Mouse (Mus musculus) small intestine, adult 2 months (tissue): ENCODE results near the gene Cirbp. TPM values are rescaled to one million over a fixed set of nuclear protein-coding genes. Genes with fewer than 3 reads are reported as not detected.

Experiments
- H3K27ac ChIP-seq: fragments of 200-500 bp; 2 replicates; pipeline ENCODE4 v1.5.1; 2012; ENCODE audit warnings: low read depth, low read length, control low read depth, inconsistent platforms; ENCODE audit not compliant: insufficient read depth
- H3K27me3 ChIP-seq: fragments of 200-500 bp; 2 replicates; pipeline ENCODE4 v1.6.1; 2012; ENCODE audit warnings: mild to moderate bottlenecking, moderate library complexity, low read length, inconsistent platforms; ENCODE audit not compliant: control insufficient read depth, insufficient read depth
- H3K36me3 ChIP-seq: fragments of 200-500 bp; 2 replicates; pipeline ENCODE4 v1.6.1; 2012; ENCODE audit warnings: mild to moderate bottlenecking, low read length, control low read depth, inconsistent platforms; ENCODE audit not compliant: control insufficient read depth, insufficient read depth
- H3K4me1 ChIP-seq: fragments of 200-500 bp; 2 replicates; pipeline ENCODE4 v1.6.1; 2012; ENCODE audit warnings: low read length, inconsistent platforms, mixed read lengths; ENCODE audit not compliant: control insufficient read depth, insufficient read depth, insufficient read length
- H3K4me3 ChIP-seq: fragments of 200-500 bp; 2 replicates; pipeline ENCODE4 v1.5.1; 2012; ENCODE audit warnings: low read depth, mild to moderate bottlenecking, control low read depth, inconsistent platforms, low read length, moderate library complexity
- CTCF ChIP-seq: fragments of 200-500 bp; IDR thresholded peaks from 2 replicates; pipeline ENCODE4 v1.5.1; 2012; ENCODE audit warnings: low read depth, mild to moderate bottlenecking, control low read depth, inconsistent platforms, low read length, moderate library complexity, mixed read lengths; ENCODE audit not compliant: insufficient replicate concordance, insufficient read length; ENCODE audit errors: extremely low read depth
- POLR2A ChIP-seq: fragments of 200-500 bp; IDR thresholded peaks from 2 replicates; pipeline ENCODE4 v1.6.1; 2012; ENCODE audit warnings: low read depth, mild to moderate bottlenecking, control low read depth, inconsistent platforms, low read length, moderate library complexity
- WGBS: fragments of 180-500 bp; shearing (Covaris S2); methylation state at CpG from one replicate; pipeline ENCODE4 v1.1.7; 2018; 5-methylcytosine and 5-hydroxymethylcytosine counted together
- polyA plus RNA-seq: library from polyadenylated mRNA; depleted of rRNA; stranded (reverse); fragments of >200 nt; gene quantifications from 2 replicates; pipeline ENCODE4 v1.2.3, GENCODE M21; 2012

Gene Cirbp
- polyA plus RNA-seq, 1 experiment, result 48.0 TPM

- Histone ChIP-seq H3K27me3 (no peaks in the 10 kb centered on the region), H3K27ac (peak overlapping the region; percentile 85), H3K36me3 (peaks cover 24% of the 10 kb centered on the region), H3K4me3 (peak overlapping the region; percentile 84), H3K4me1 (peaks cover 35% of the 10 kb centered on the region)
- under 1% methylated on average over 48 of the region's 48 CpGs for WGBS
- TF ChIP-seq CTCF (no peak), POLR2A (no peak)
Observed at GRCm38 (mm10) chr10:80168038-80168661, 2.4 kb downstream of the Cirbp start.

- H3K4me1 ChIP-seq, result peaks cover 29% of the 10 kb centered on the region
- no peak overlapping the region for H3K27ac ChIP-seq
- no peaks in the 10 kb centered on the region for H3K27me3 ChIP-seq
- H3K36me3 ChIP-seq, result peaks cover 24% of the 10 kb centered on the region
- H3K4me3 ChIP-seq, result no peak overlapping the region
- 39% methylated on average over 1 of the region's 1 CpGs for WGBS
- TF ChIP-seq CTCF (no peak), POLR2A (no peak)
Observed at GRCm38 (mm10) chr10:80169070-80169469, 3.3 kb downstream of the Cirbp start.

DNA sequence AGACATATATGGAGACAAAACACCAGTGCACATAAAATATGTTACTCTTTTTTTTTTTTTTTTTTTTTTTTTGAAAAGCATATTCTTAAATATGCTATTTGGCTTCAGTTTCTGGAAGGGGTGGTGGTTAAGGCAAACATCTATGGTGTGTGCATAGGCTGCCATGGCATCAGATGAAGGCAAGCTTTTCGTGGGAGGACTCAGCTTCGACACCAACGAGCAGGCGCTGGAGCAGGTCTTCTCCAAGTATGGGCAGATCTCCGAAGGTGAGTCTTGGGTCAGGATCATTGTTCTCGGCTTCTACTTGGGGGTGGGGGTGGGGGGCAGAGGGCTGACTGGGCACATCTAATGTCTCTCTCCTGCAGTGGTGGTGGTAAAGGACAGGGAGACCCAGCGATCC, 3.9 kb downstream of the Cirbp start:
- Histone ChIP-seq H3K27me3 (no peaks in the 10 kb centered on the region), H3K36me3 (peaks cover 24% of the 10 kb centered on the region), H3K4me1 (peaks cover 25% of the 10 kb centered on the region), H3K4me3 (no peak overlapping the region), H3K27ac (no peak overlapping the region)
- WGBS, result 89% methylated on average over 7 of the region's 7 CpGs
- TF ChIP-seq CTCF (no peak), POLR2A (no peak)

DNA sequence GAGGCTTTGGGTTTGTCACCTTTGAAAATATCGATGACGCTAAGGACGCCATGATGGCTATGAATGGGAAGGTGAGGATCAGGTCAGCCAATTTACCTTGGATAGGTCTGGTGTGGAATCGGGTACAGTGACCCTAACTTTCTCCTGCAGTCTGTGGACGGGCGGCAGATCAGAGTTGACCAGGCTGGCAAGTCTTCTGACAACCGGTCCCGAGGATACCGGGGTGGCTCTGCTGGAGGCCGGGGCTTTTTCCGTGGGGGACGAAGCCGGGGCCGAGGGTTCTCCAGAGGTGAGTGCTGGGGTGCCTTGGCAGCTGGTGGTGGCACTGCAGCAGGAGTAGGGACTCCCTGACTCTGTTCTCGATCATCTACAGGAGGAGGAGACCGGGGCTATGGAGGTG, 4.3 kb downstream of the Cirbp start:
- 95% methylated on average over 16 of the region's 16 CpGs for WGBS
- H3K27ac ChIP-seq, result no peak overlapping the region

GRCm38 (mm10) chr10:80170601-80171021, 4.8 kb downstream of the Cirbp start:
- no peak overlapping the region for H3K27ac ChIP-seq
- WGBS, result 95% methylated on average over 19 of the region's 19 CpGs
- no peak for TF ChIP-seq POLR2A
- no peak for TF ChIP-seq CTCF
- peaks cover 17% of the 10 kb centered on the region for H3K4me1 ChIP-seq
- H3K4me3 ChIP-seq, result no peak overlapping the region
- no peaks in the 10 kb centered on the region for H3K27me3 ChIP-seq
- peaks cover 24% of the 10 kb centered on the region for H3K36me3 ChIP-seq

More for the DNA sequence above, 4.3 kb downstream of the Cirbp start:
- Histone ChIP-seq H3K36me3 (peaks cover 24% of the 10 kb centered on the region), H3K4me1 (peaks cover 22% of the 10 kb centered on the region), H3K4me3 (no peak overlapping the region), H3K27me3 (no peaks in the 10 kb centered on the region)
- no peak for TF ChIP-seq CTCF
- TF ChIP-seq POLR2A, result no peak

- Histone ChIP-seq H3K4me1 (peaks cover 14% of the 10 kb centered on the region), H3K27ac (no peak overlapping the region), H3K27me3 (no peaks in the 10 kb centered on the region), H3K4me3 (no peak overlapping the region), H3K36me3 (peaks cover 24% of the 10 kb centered on the region)
- 89% methylated on average over 15 of the region's 15 CpGs for WGBS
- no peak for TF ChIP-seq CTCF
- TF ChIP-seq POLR2A, result no peak
Observed at GRCm38 (mm10) chr10:80171252-80171651, 5.5 kb downstream of the Cirbp start.

DNA sequence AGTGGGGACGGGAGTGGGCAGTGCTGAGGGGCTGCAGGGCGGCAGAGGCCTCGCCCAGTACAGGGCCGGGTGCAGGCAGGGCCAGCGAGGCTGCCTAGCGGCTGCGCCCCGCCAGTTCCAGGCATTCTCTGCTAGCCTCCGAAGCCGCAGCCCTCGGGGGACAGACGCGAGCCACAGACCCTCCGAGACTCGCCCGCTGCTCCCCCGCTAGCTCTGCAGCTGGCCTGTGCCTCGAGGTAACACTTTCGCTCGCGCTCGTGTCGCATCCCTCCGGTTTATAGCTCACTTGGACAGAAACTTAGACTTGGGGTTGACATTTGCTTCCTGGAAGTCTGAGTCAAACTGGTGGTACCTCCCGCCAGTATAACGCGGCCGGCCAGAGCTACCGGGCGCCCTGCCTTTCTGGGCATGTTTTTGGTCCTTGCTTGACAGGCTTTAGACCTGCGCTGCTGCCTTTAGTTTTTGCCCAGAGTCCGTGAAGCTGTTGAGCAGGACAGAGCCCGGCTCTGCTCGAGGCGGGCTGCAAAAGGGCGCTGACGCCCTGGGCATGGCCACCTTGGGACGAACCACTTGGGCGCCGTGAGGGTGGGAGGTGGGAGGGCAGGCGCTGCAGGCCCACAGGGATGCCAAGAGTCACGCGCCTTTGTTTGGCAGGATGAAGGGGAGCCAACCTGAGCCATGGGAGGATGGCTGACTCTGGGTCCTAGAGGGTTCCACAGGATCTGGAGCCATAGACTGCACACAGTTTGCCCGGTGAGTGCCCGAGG, 6.2 kb downstream of the Cirbp start:
- Histone ChIP-seq H3K4me1 (peaks cover 12% of the 10 kb centered on the region), H3K27me3 (no peaks in the 10 kb centered on the region), H3K36me3 (peaks cover 24% of the 10 kb centered on the region), H3K4me3 (no peak overlapping the region), H3K27ac (no peak overlapping the region)
- WGBS, result 89% methylated on average over 45 of the region's 45 CpGs
- TF ChIP-seq CTCF (no peak), POLR2A (no peak)
